Mouse (Mus musculus) MEL (cell line): Measurements from ENCODE around the gene Acoxl.

Experiments
- CTCF ChIP-seq, 3 experiments: IDR thresholded peaks in 2 of 3; conservative IDR thresholded peaks in 1 of 3; 2 replicates each; pipeline ENCODE4 v1.5.1; 2011 to 2012; ENCODE audit warnings: low read length in 3 of 3, low read depth in 2 of 3, mild to moderate bottlenecking in 2 of 3, improper control_type of control experiment in 1 of 3, inconsistent platforms in 1 of 3, mixed read lengths in 1 of 3, moderate library complexity in 1 of 3; ENCODE audit not compliant: control insufficient read depth in 1 of 3, insufficient read depth in 1 of 3, poor library complexity in 1 of 3, severe bottlenecking in 1 of 3
- EP300 ChIP-seq, 2 experiments: IDR thresholded peaks; 2 replicates each; pipeline ENCODE4 v1.6.1; 2011; ENCODE audit warnings: improper control_type of control experiment in 2 of 2, low read length in 2 of 2, low read depth in 1 of 2, mild to moderate bottlenecking in 1 of 2
- GATA1 ChIP-seq: IDR thresholded peaks from 2 replicates; pipeline ENCODE4 v1.6.1; 2011; ENCODE audit warnings: low read depth, low read length, improper control_type of control experiment
- MAFK ChIP-seq: IDR thresholded peaks from 2 replicates; pipeline ENCODE4 v1.6.1; 2011; ENCODE audit warnings: low read depth, mild to moderate bottlenecking, low read length, improper control_type of control experiment, borderline replicate concordance
- MEF2A ChIP-seq: IDR thresholded peaks from 2 replicates; pipeline ENCODE4 v1.6.1; 2014; ENCODE audit warnings: low read depth, mild to moderate bottlenecking, inconsistent platforms, low read length, improper control_type of control experiment; ENCODE audit not compliant: poor library complexity, insufficient replicate concordance, severe bottlenecking; ENCODE audit errors: extremely low read depth
- POLR2A ChIP-seq, 2 experiments: IDR thresholded peaks; 2 replicates each; pipeline ENCODE4 v1.6.1; 2011 to 2012; ENCODE audit warnings: low read length in 2 of 2, mild to moderate bottlenecking in 2 of 2, control low read depth in 1 of 2, improper control_type of control experiment in 1 of 2, low read depth in 1 of 2, moderate library complexity in 1 of 2; ENCODE audit not compliant: control insufficient read depth in 1 of 2, insufficient read depth in 1 of 2, poor library complexity in 1 of 2
- UBTF ChIP-seq: IDR thresholded peaks from 2 replicates; pipeline ENCODE4 v1.6.1; 2012; ENCODE audit warnings: low read depth, mild to moderate bottlenecking, inconsistent platforms, low read length, improper control_type of control experiment, moderate library complexity, borderline replicate concordance; ENCODE audit not compliant: insufficient read depth

- no peak for TF ChIP-seq UBTF
- TF ChIP-seq POLR2A (IDR thresholded peaks at IDR 0.05; ENCODE audit: control insufficient read depth in 1 of 2, insufficient read depth in 1 of 2, low read depth in 1 of 2, low read length in 2 of 2, poor library complexity in 1 of 2), result no peak
- TF ChIP-seq EP300 (IDR thresholded peaks at IDR 0.05; ENCODE audit: low read depth in 1 of 2, low read length in 2 of 2), result no peak
- no peak for TF ChIP-seq GATA1
- TF ChIP-seq MEF2A, result no peak
- no peak for TF ChIP-seq CTCF (IDR thresholded peaks at IDR 0.05 in 2 of 3, conservative IDR thresholded peaks at IDR 0.05 in 1 of 3; ENCODE audit: control insufficient read depth in 1 of 3, insufficient read depth in 1 of 3, low read depth in 2 of 3, low read length in 3 of 3, poor library complexity in 1 of 3, severe bottlenecking in 1 of 3)
- TF ChIP-seq MAFK, result no peak
Observed at GRCm38 (mm10) chr2:127909790-127910189, 71.1 kb downstream of the Acoxl start.
